Mouse (Mus musculus) gastrocnemius, postnatal 4 days (tissue): ENCODE results near the gene Btbd35f9. TPM values are rescaled to one million over a fixed set of nuclear protein-coding genes. Genes with fewer than 3 reads are reported as not detected.
"Not testable (repeated sequence)": the region's sequence is repeated elsewhere in the genome, so short reads cannot be mapped to it uniquely, and the experiment has no call there.

Experiments
- DNase-seq, 2 experiments: peaks; one replicate each; pipeline ENCODE4 v3.0.0; 2021 to 2022; ENCODE audit warnings: low spot score in 2 of 2, mixed read lengths in 2 of 2
- long read RNA-seq, 2 experiments: library from polyadenylated mRNA; stranded (forward); transcript quantifications; one replicate each; pipeline ENCODE4 v2.0.0; 2021
- total RNA-seq, 2 experiments: library from RNA; stranded (reverse); gene quantifications; 2 replicates each; pipeline ENCODE4 v1.2.3; 2021

The Btbd35f9 gene
- not detected for total RNA-seq
- long read RNA-seq, experiment 1: 0 reads
- long read RNA-seq, experiment 2: 0 reads

GRCm38 (mm10) chrX:34161399-34161798, at the start of gene Btbd35f9:
Gene Btbd35f9 (minus strand): TSS chrX:34161499.
- DNase-seq: not testable (repeated sequence)

Other genes with a start within 250 kb of the Btbd35f9 start
- not detected for gene Btbd35f6, start 205.0 kb downstream of the Btbd35f9 start, total RNA-seq
- not detected for gene Gm21870, start 174.7 kb downstream of the Btbd35f9 start, total RNA-seq
- not detected for gene Spin2g, start 77.2 kb upstream of the Btbd35f9 start, total RNA-seq